Mouse (Mus musculus): ENCODE measurements around the gene Tusc2. TPM values are rescaled to one million over a fixed set of nuclear protein-coding genes. Genes with fewer than 3 reads are reported as not detected.
A peak's percentile ranks its signal among the peaks of the same experiment; 100 is the strongest.

Gene Tusc2
- total and polyA plus RNA-seq, 3 experiments: 36.2 to 48.9 TPM; not detected in 1

DNA sequence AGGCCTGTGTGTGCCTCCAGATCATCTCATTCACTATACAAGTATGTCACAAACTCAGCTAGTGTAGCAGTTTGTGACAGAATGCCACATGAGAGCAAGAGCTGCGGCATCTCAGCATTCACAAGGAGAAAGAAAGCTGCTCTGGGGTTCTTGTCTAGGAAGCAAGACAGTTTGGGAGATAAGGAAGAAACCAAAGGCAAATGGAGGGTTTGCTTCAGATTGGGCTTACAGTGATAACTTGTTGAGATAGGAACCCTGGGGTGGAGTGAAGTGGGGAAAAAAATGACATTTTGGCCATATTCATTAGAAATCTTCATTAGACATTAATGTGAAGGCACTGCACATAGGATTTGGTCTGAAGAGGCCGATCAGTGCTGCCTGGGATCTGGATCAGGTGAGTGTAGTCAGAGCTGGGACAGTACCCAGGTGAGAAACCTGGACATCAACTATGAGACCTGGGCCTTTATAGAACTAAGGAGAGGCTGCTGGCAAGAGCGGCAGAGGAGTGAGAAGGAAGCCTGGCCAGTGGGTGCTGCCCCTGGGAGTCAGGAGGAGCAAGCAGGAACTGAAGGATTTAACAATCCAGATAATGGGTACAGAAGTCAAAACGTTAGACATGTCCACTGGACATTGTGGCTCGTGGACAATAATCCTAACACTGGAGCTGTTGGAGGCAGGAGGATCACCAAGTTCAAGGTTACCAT, 10.2 kb upstream of the Tusc2 start (continued):
- no peak for TF ChIP-seq USF2 (IDR thresholded peaks at IDR 0.05; ENCODE audit: borderline replicate concordance in 1 of 2, insufficient read depth in 1 of 2, low read depth in 1 of 2, low read length in 2 of 2)
- peak; percentile 36; the same call in 1 of the 2 replicates for TF ChIP-seq MAZ (IDR thresholded peaks at IDR 0.05; ENCODE audit: low read depth, low read length)
- no peak for TF ChIP-seq CHD2 (IDR thresholded peaks at IDR 0.05; ENCODE audit: low read length)
- no peak for TF ChIP-seq KAT2A (conservative IDR thresholded peaks at IDR 0.05; ENCODE audit: low read depth, low read length)
- no peak for TF ChIP-seq MAFK (IDR thresholded peaks at IDR 0.05; ENCODE audit: borderline replicate concordance, low read depth, low read length)
- TF ChIP-seq ZNF384 (IDR thresholded peaks at IDR 0.05; ENCODE audit: low read depth, low read length): peak; percentile 54; the same call in 1 of the 2 replicates
- TF ChIP-seq MXI1 (IDR thresholded peaks at IDR 0.05; ENCODE audit: low read depth, low read length): peak; percentile 54; the same call in 1 of the 2 replicates
- no peak for TF ChIP-seq SIN3A (IDR thresholded peaks at IDR 0.05; ENCODE audit: low read length)
- no peak for TF ChIP-seq POLR2AphosphoS5 (IDR thresholded peaks at IDR 0.05; ENCODE audit: borderline replicate concordance, low read depth, low read length)
- TF ChIP-seq CTCF (IDR thresholded peaks at IDR 0.05 in 2 of 3, conservative IDR thresholded peaks at IDR 0.05 in 1 of 3; ENCODE audit: control insufficient read depth in 1 of 3, insufficient read depth in 1 of 3, low read depth in 2 of 3, low read length in 3 of 3, poor library complexity in 1 of 3, severe bottlenecking in 1 of 3): no peak
- no peak for TF ChIP-seq MAX (IDR thresholded peaks at IDR 0.05; ENCODE audit: low read length)
- no peak for TF ChIP-seq UBTF (IDR thresholded peaks at IDR 0.05; ENCODE audit: borderline replicate concordance, insufficient read depth, low read depth, low read length)
- no peak for TF ChIP-seq POLR2A (IDR thresholded peaks at IDR 0.05; ENCODE audit: control insufficient read depth in 1 of 2, insufficient read depth in 1 of 2, low read depth in 1 of 2, low read length in 2 of 2, poor library complexity in 1 of 2)

DNA sequence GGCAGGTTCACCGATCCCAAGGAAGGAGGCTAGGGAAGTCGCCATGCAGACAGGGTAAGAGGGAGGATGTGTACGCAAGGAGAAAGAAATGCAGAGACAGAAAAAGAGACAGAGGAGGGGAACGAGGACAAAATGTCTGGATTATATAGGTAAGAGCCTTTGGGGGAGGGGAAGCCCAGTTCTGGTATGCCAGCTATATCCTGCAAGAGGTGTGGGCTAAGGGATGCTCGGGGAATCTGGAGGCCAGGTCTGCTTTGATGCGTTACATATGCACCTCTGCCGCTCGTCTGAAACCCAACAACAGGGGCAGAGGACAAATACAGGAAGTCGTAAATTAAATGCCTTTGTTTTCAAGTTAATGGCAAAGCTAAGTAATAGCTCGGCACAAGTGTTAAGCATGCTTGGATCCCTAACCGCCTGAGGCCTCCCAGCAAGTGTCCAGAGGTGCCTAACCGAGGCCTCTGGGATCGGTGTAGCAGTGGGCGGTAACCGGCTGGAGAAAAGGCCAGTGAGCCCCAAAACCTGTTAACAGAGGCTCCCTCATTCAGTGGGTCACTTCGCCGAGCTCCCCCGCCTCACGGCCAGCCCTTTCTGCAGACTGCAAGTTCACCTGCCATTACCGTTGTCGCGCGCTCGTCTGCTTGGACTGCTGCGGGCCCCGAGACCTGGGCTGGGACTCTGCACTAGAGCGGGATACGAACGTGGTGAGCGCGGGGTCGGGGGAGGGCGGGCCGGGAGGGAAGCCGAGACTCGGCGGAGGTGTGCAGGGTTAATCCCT, 9.3 kb upstream of the Tusc2 start:
- Histone ChIP-seq H3K27ac (ENCODE audit: control insufficient read depth, low read depth, low read length) (peak overlapping the region; percentile 66), H3K9ac (ENCODE audit: control insufficient read depth, low read depth, low read length, poor library complexity, severe bottlenecking) (peak overlapping the region; percentile 85), H3K4me3 (ENCODE audit: control insufficient read depth in 1 of 2, insufficient read depth in 1 of 2, low read depth in 2 of 2, low read length in 2 of 2) (peak overlapping the region; percentile 65 to 82), H3K4me1 (ENCODE audit: control insufficient read depth in 1 of 2, insufficient read depth in 2 of 2, low read length in 2 of 2) (peaks cover 10 to 33% of the 10 kb centered on the region in 2 experiments), H3K79me2 (ENCODE audit: control insufficient read depth, insufficient read depth, low read length, poor library complexity) (peaks cover 35% of the 10 kb centered on the region), H3K36me3 (ENCODE audit: control insufficient read depth in 1 of 2, insufficient read depth in 2 of 2, low read length in 2 of 2) (peaks cover 3 to 29% of the 10 kb centered on the region in 2 experiments; a peak in 3 of 4 replicates), H3K27me3 (ENCODE audit: control insufficient read depth in 1 of 2, insufficient read depth in 2 of 2, low read length in 2 of 2) (no peaks in the 10 kb centered on the region), H3K9me3 (replicated peaks; ENCODE audit: insufficient read depth, low read length) (no peaks in the 10 kb centered on the region)
- DNase-seq (ENCODE audit: low read depth, low spot score): peak; percentile 68
- TF ChIP-seq MYB (IDR thresholded peaks at IDR 0.05; ENCODE audit: low read depth, low read length): no peak
- no peak for TF ChIP-seq GATA1 (IDR thresholded peaks at IDR 0.05; ENCODE audit: low read depth, low read length)
- 0 out of 2 replicates have a peak, but pooled peaks have one; percentile 8 for TF ChIP-seq MAZ (IDR thresholded peaks at IDR 0.05; ENCODE audit: low read depth, low read length)
- TF ChIP-seq CHD1 (IDR thresholded peaks at IDR 0.05; ENCODE audit: low read depth, low read length): no peak; the same call in 1 of the 2 replicates
- TF ChIP-seq USF2 (IDR thresholded peaks at IDR 0.05; ENCODE audit: borderline replicate concordance in 1 of 2, insufficient read depth in 1 of 2, low read depth in 1 of 2, low read length in 2 of 2): no peak
- no peak for TF ChIP-seq MXI1 (IDR thresholded peaks at IDR 0.05; ENCODE audit: low read depth, low read length)
- TF ChIP-seq TAL1 (IDR thresholded peaks at IDR 0.05; ENCODE audit: low read length): no peak
- peak; percentile 20; the same call in 1 of the 2 replicates for TF ChIP-seq RCOR1 (IDR thresholded peaks at IDR 0.05; ENCODE audit: low read depth, low read length)

Measured in MEL (cell line).